Mouse (Mus musculus) G1E (cell line): Measurements from ENCODE around the gene Scn4b. TPM values are rescaled to one million over a fixed set of nuclear protein-coding genes. Genes with fewer than 3 reads are reported as not detected.

ENCODE experiments used
- ATAC-seq: 2 replicates; pipeline ENCODE4 v1.8.0; 2016; ENCODE audit warnings: mild to moderate bottlenecking; ENCODE audit not compliant: insufficient number of reproducible peaks, poor library complexity, low FRiP score, severe bottlenecking; ENCODE audit errors: extremely low read depth
- DNase-seq: peaks from one replicate; pipeline ENCODE4 v3.0.0; 2012; ENCODE audit warnings: low spot score
- H3K27me3 ChIP-seq: 2 replicates; pipeline ENCODE4 v1.6.1; 2012; ENCODE audit warnings: mild to moderate bottlenecking, low read length, inconsistent platforms; ENCODE audit not compliant: insufficient read depth
- H3K36me3 ChIP-seq: replicated peaks from 2 replicates; pipeline ENCODE3; 2012; ENCODE audit warnings: mild to moderate bottlenecking, inconsistent platforms
- H3K4me1 ChIP-seq: 2 replicates; pipeline ENCODE4 v1.6.1; 2012; ENCODE audit warnings: low read depth, low read length, inconsistent platforms, mixed read lengths; ENCODE audit not compliant: insufficient read depth
- H3K4me3 ChIP-seq: 2 replicates; pipeline ENCODE4 v1.5.1; 2012; ENCODE audit warnings: low read depth, mild to moderate bottlenecking, inconsistent platforms, low read length, moderate library complexity, mixed read lengths
- H3K9me3 ChIP-seq: replicated peaks from 2 replicates; pipeline ENCODE4 v1.6.1; 2012; ENCODE audit warnings: inconsistent platforms
- CTCF ChIP-seq: IDR thresholded peaks from 2 replicates; pipeline ENCODE4 v1.5.1; 2012; ENCODE audit warnings: low read depth, low read length, inconsistent platforms, mixed read lengths
- GATA1 ChIP-seq: IDR thresholded peaks from 2 replicates; pipeline ENCODE4 v1.6.1; 2012; ENCODE audit warnings: borderline replicate concordance, low read length, inconsistent platforms, mixed read lengths
- GATA2 ChIP-seq: IDR thresholded peaks from 2 replicates; pipeline ENCODE4 v1.6.1; 2012; ENCODE audit warnings: low read depth, low read length, inconsistent platforms, borderline replicate concordance
- POLR2AphosphoS5 ChIP-seq: IDR thresholded peaks from 2 replicates; pipeline ENCODE4 v1.6.1; 2012; ENCODE audit warnings: low read depth, low read length, inconsistent platforms; ENCODE audit not compliant: insufficient replicate concordance
- TAL1 ChIP-seq: conservative IDR thresholded peaks from 2 replicates; pipeline ENCODE4 v1.6.1; 2012; ENCODE audit warnings: low read depth, low read length, inconsistent platforms, mixed read lengths
- polyA plus RNA-seq: library from polyadenylated mRNA; stranded (reverse); fragments of >175 nt; gene quantifications from 2 replicates; pipeline ENCODE4 v1.2.3, GENCODE M21; 2012
- total RNA-seq, 2 experiments: library from RNA; stranded (forward) in 1 of 2; stranded (reverse) in 1 of 2; fragments of 200-1000 nt in 1 of 2; fragments of >200 nt in 1 of 2; fragmentation: Nextera tagmentation in 1 of 2; gene quantifications; 2 replicates each; pipeline ENCODE4 v1.2.3; 2014 to 2017

Gene Scn4b
- total and polyA plus RNA-seq, 3 experiments: 0.05 TPM; not detected in 2

- Histone ChIP-seq H3K4me1 (no peaks in the 10 kb centered on the region), H3K36me3 (no peaks in the 10 kb centered on the region), H3K4me3 (no peak overlapping the region), H3K27me3 (peaks cover 2% of the 10 kb centered on the region; the same call in 1 of the 2 replicates), H3K9me3 (no peaks in the 10 kb centered on the region)
- ATAC-seq (no peak), DNase-seq (no peak)
- no peak for TF ChIP-seq POLR2AphosphoS5
- TF ChIP-seq GATA1: no peak
- TF ChIP-seq TAL1: no peak
- TF ChIP-seq GATA2: no peak
- no peak for TF ChIP-seq CTCF
These were observed 51.5 kb downstream of the Scn4b start for GRCm38 (mm10) chr9:45189661-45190174.

- no peak for ATAC-seq
- no peaks in the 10 kb centered on the region for H3K9me3 ChIP-seq
- no peaks in the 10 kb centered on the region for H3K4me1 ChIP-seq
- H3K27me3 ChIP-seq: no peaks in the 10 kb centered on the region
- TF ChIP-seq GATA2: no peak
- no peak for TF ChIP-seq TAL1
- TF ChIP-seq POLR2AphosphoS5: no peak
- TF ChIP-seq CTCF: no peak
- DNase-seq: no peak
- H3K4me3 ChIP-seq: no peak overlapping the region
- no peaks in the 10 kb centered on the region for H3K36me3 ChIP-seq
These were observed 57.3 kb downstream of the Scn4b start for GRCm38 (mm10) chr9:45195468-45195867.

- Histone ChIP-seq H3K27me3 (no peaks in the 10 kb centered on the region), H3K4me3 (no peak overlapping the region), H3K4me1 (no peaks in the 10 kb centered on the region), H3K9me3 (no peaks in the 10 kb centered on the region), H3K36me3 (no peaks in the 10 kb centered on the region)
- no peak for TF ChIP-seq GATA2
- no peak for TF ChIP-seq TAL1
- no peak for TF ChIP-seq POLR2AphosphoS5
- no peak for ATAC-seq
- DNase-seq: no peak
These were observed 58.1 kb downstream of the Scn4b start for GRCm38 (mm10) chr9:45196125-45196830.

- H3K27me3 ChIP-seq: no peaks in the 10 kb centered on the region; the same call in 1 of the 2 replicates
These were observed 59.4 kb downstream of the Scn4b start for GRCm38 (mm10) chr9:45197549-45197948.

GRCm38 (mm10) chr9:45201319-45201947 is 63.2 kb downstream of the Scn4b start:
- Histone ChIP-seq H3K4me3 (no peak overlapping the region), H3K4me1 (no peaks in the 10 kb centered on the region), H3K36me3 (no peaks in the 10 kb centered on the region), H3K27me3 (no peaks in the 10 kb centered on the region; the same call in 1 of the 2 replicates), H3K9me3 (no peaks in the 10 kb centered on the region)
- TF ChIP-seq CTCF: no peak
- TF ChIP-seq GATA1: no peak
- TF ChIP-seq POLR2AphosphoS5: no peak
- TF ChIP-seq GATA2: no peak
- DNase-seq (no peak), ATAC-seq (no peak)

More at GRCm38 (mm10) chr9:45197549-45197948, 59.4 kb downstream of the Scn4b start:
- Histone ChIP-seq H3K36me3 (no peaks in the 10 kb centered on the region), H3K9me3 (no peaks in the 10 kb centered on the region), H3K4me1 (no peaks in the 10 kb centered on the region), H3K4me3 (no peak overlapping the region)
- TF ChIP-seq TAL1: no peak
- TF ChIP-seq CTCF: no peak
- no peak for TF ChIP-seq GATA1
- TF ChIP-seq POLR2AphosphoS5: no peak
- no peak for TF ChIP-seq GATA2
- ATAC-seq (no peak), DNase-seq (no peak)

GRCm38 (mm10) chr9:45202021-45202798 is 64.0 kb downstream of the Scn4b start:
- DNase-seq: no peak
- Histone ChIP-seq H3K36me3 (no peaks in the 10 kb centered on the region), H3K27me3 (no peaks in the 10 kb centered on the region; the same call in 1 of the 2 replicates), H3K4me1 (no peaks in the 10 kb centered on the region), H3K9me3 (no peaks in the 10 kb centered on the region), H3K4me3 (no peak overlapping the region)
- no peak for TF ChIP-seq CTCF
- ATAC-seq: no peak

Other genes starting within 250 kb of the Scn4b start
- 68.9 and 73.1 TPM in 2 replicates for gene Atp5l, start 217.7 kb upstream of the Scn4b start, total RNA-seq (2014; fragmentation: Nextera tagmentation)
- gene Atp5l, start 217.7 kb upstream of the Scn4b start, total RNA-seq (2017): 130 and 149 TPM in 2 replicates
- 32.8 and 41.5 TPM in 2 replicates for gene Atp5l, start 217.7 kb upstream of the Scn4b start, polyA plus RNA-seq
- gene Ube4a, start 172.8 kb upstream of the Scn4b start, total RNA-seq (2014; fragmentation: Nextera tagmentation): 79.8 and 80.2 TPM in 2 replicates
- gene Ube4a, start 172.8 kb upstream of the Scn4b start, total RNA-seq (2017): 38.3 and 59.6 TPM in 2 replicates
- 2.3 and 2.6 TPM in 2 replicates for gene Ube4a, start 172.8 kb upstream of the Scn4b start, polyA plus RNA-seq
- not detected in 2 replicates for gene Cd3g, start 158.0 kb upstream of the Scn4b start, total RNA-seq (2014; fragmentation: Nextera tagmentation)
- gene Cd3g, start 158.0 kb upstream of the Scn4b start, total RNA-seq (2017): 0.22 and 0.29 TPM in 2 replicates
- 0.10 TPM in 1 of 2 replicates, not detected in the other for gene Cd3g, start 158.0 kb upstream of the Scn4b start, polyA plus RNA-seq
- not detected in 2 replicates for gene Cd3d, start 156.6 kb upstream of the Scn4b start, total RNA-seq (2014; fragmentation: Nextera tagmentation)
- gene Cd3d, start 156.6 kb upstream of the Scn4b start, total RNA-seq (2017): not detected in 2 replicates
- gene Cd3d, start 156.6 kb upstream of the Scn4b start, polyA plus RNA-seq: not detected in 2 replicates
- not detected in 2 replicates for gene Cd3e, start 128.8 kb upstream of the Scn4b start, total RNA-seq (2014; fragmentation: Nextera tagmentation)
- 0.06 and 0.16 TPM in 2 replicates for gene Cd3e, start 128.8 kb upstream of the Scn4b start, total RNA-seq (2017)
- gene Cd3e, start 128.8 kb upstream of the Scn4b start, polyA plus RNA-seq: not detected in 2 replicates
- gene Mpzl2, start 98.6 kb upstream of the Scn4b start, total RNA-seq (2014; fragmentation: Nextera tagmentation): 0.44 and 1.4 TPM in 2 replicates
- gene Mpzl2, start 98.6 kb upstream of the Scn4b start, total RNA-seq (2017): 0.17 TPM in 1 of 2 replicates, not detected in the other
- not detected in 2 replicates for gene Mpzl2, start 98.6 kb upstream of the Scn4b start, polyA plus RNA-seq
- 1.2 and 2.8 TPM in 2 replicates for gene Mpzl3, start 83.2 kb upstream of the Scn4b start, total RNA-seq (2014; fragmentation: Nextera tagmentation)
- 1.5 and 1.7 TPM in 2 replicates for gene Mpzl3, start 83.2 kb upstream of the Scn4b start, total RNA-seq (2017)
- gene Mpzl3, start 83.2 kb upstream of the Scn4b start, polyA plus RNA-seq: 0.04 and 0.08 TPM in 2 replicates
- not detected in 2 replicates for gene Jaml, start 59.2 kb upstream of the Scn4b start, total RNA-seq (2014; fragmentation: Nextera tagmentation)
- gene Jaml, start 59.2 kb upstream of the Scn4b start, total RNA-seq (2017): not detected in 2 replicates
- gene Jaml, start 59.2 kb upstream of the Scn4b start, polyA plus RNA-seq: not detected in 2 replicates
- not detected in 2 replicates for gene Scn2b, start 20.6 kb upstream of the Scn4b start, total RNA-seq (2014; fragmentation: Nextera tagmentation)
- 0.05 and 0.06 TPM in 2 replicates for gene Scn2b, start 20.6 kb upstream of the Scn4b start, total RNA-seq (2017)
- gene Scn2b, start 20.6 kb upstream of the Scn4b start, polyA plus RNA-seq: not detected in 2 replicates
- not detected in 2 replicates for gene BC049352, start 43.6 kb downstream of the Scn4b start, total RNA-seq (2014; fragmentation: Nextera tagmentation)
- gene BC049352, start 43.6 kb downstream of the Scn4b start, total RNA-seq (2017): 0.22 TPM in 1 of 2 replicates, not detected in the other
- not detected in 2 replicates for gene BC049352, start 43.6 kb downstream of the Scn4b start, polyA plus RNA-seq
- not detected in 2 replicates for gene Tmprss4, start 65.7 kb downstream of the Scn4b start, total RNA-seq (2014; fragmentation: Nextera tagmentation)
- gene Tmprss4, start 65.7 kb downstream of the Scn4b start, total RNA-seq (2017): 0.11 TPM in 1 of 2 replicates, not detected in the other
- gene Tmprss4, start 65.7 kb downstream of the Scn4b start, polyA plus RNA-seq: not detected in 2 replicates
- 0.45 TPM in 1 of 2 replicates, not detected in the other for gene Il10ra, start 130.8 kb downstream of the Scn4b start, total RNA-seq (2014; fragmentation: Nextera tagmentation)
- 0.16 and 0.17 TPM in 2 replicates for gene Il10ra, start 130.8 kb downstream of the Scn4b start, total RNA-seq (2017)
- gene Il10ra, start 130.8 kb downstream of the Scn4b start, polyA plus RNA-seq: 0.07 and 0.09 TPM in 2 replicates
- not detected in 2 replicates for gene Tmprss13, start 180.7 kb downstream of the Scn4b start, total RNA-seq (2014; fragmentation: Nextera tagmentation)
- gene Tmprss13, start 180.7 kb downstream of the Scn4b start, total RNA-seq (2017): 0.05 TPM in 1 of 2 replicates, not detected in the other
- gene Tmprss13, start 180.7 kb downstream of the Scn4b start, polyA plus RNA-seq: not detected in 2 replicates
- not detected in 2 replicates for gene Fxyd6, start 231.8 kb downstream of the Scn4b start, total RNA-seq (2014; fragmentation: Nextera tagmentation)
- gene Fxyd6, start 231.8 kb downstream of the Scn4b start, total RNA-seq (2017): 0.06 and 0.16 TPM in 2 replicates
- gene Fxyd6, start 231.8 kb downstream of the Scn4b start, polyA plus RNA-seq: not detected in 2 replicates